Mouse (Mus musculus): ENCODE measurements around the gene Ttc30a2. TPM values are rescaled to one million over a fixed set of nuclear protein-coding genes. Genes with fewer than 3 reads are reported as not detected.
A peak's percentile ranks its signal among the peaks of the same experiment; 100 is the strongest.
"Not testable (repeated sequence)": the region's sequence is repeated elsewhere in the genome, so short reads cannot be mapped to it uniquely, and the experiment has no call there.

Ttc30a2 gene
- polyA plus RNA-seq (2015; fragmentation: Nextera tagmentation; extraction: Ambion mirVana), result 0.65 and 1.1 TPM in 2 replicates

- not testable (repeated sequence) for H3K9ac ChIP-seq; H3K4me1 ChIP-seq (replicated peaks); H3K36me3 ChIP-seq; H3K4me3 ChIP-seq; H3K27me3 ChIP-seq; H3K27ac ChIP-seq (replicated peaks); H3K9me3 ChIP-seq
- peak within 1 kb of the TSS; percentile 25 for H3K4me2 ChIP-seq
- WGBS, result 22% methylated on average over 22 of the region's 24 CpGs
- ATAC-seq (ENCODE audit: low read depth), result 0 out of 2 replicates have a peak, but pooled peaks have one; percentile 44
These were observed at the start of gene Ttc30a2 for GRCm38 (mm10) chr2:75977752-75978368. Ttc30a2 (minus strand) TSS chr2:75978170.

- H3K9ac ChIP-seq, result no peak overlapping the region
- no peak overlapping the region for H3K4me2 ChIP-seq
- no peaks in the 10 kb centered on the region for H3K9me3 ChIP-seq
- H3K36me3 ChIP-seq, result no peaks in the 10 kb centered on the region
- no peak overlapping the region; the same call in 1 of the 2 replicates for H3K27ac ChIP-seq (replicated peaks)
- no peak for ATAC-seq (ENCODE audit: low read depth)
- peaks cover 33% of the 10 kb centered on the region for H3K4me1 ChIP-seq (replicated peaks)
- WGBS, result 4% methylated on average over 7 of the region's 7 CpGs
- H3K27me3 ChIP-seq, result no peaks in the 10 kb centered on the region
- H3K4me3 ChIP-seq, result no peak overlapping the region
These were observed 38.9 kb upstream of the Ttc30a2 start for GRCm38 (mm10) chr2:76016890-76017289.

GRCm38 (mm10) chr2:76016136-76016535 is 38.2 kb upstream of the Ttc30a2 start:
- Histone ChIP-seq H3K4me1 (replicated peaks) (peaks cover 31% of the 10 kb centered on the region), H3K4me3 (no peak overlapping the region), H3K27me3 (no peaks in the 10 kb centered on the region), H3K36me3 (no peaks in the 10 kb centered on the region), H3K4me2 (no peak overlapping the region), H3K9me3 (no peaks in the 10 kb centered on the region), H3K27ac (replicated peaks) (no peak overlapping the region), H3K9ac (no peak overlapping the region)
- 85% methylated on average over 8 of the region's 8 CpGs for WGBS
- ATAC-seq (ENCODE audit: low read depth), result no peak

- Histone ChIP-seq H3K4me2 (no peak overlapping the region), H3K9ac (no peak overlapping the region), H3K27me3 (no peaks in the 10 kb centered on the region), H3K9me3 (no peaks in the 10 kb centered on the region), H3K4me1 (replicated peaks) (peaks cover 27% of the 10 kb centered on the region), H3K36me3 (no peaks in the 10 kb centered on the region), H3K4me3 (no peak overlapping the region), H3K27ac (replicated peaks) (no peak overlapping the region)
- no peak for ATAC-seq (ENCODE audit: low read depth)
- 95% methylated on average over 7 of the region's 7 CpGs for WGBS
These were observed 37.5 kb upstream of the Ttc30a2 start for GRCm38 (mm10) chr2:76015460-76015859.

GRCm38 (mm10) chr2:76014659-76015058 is 36.7 kb upstream of the Ttc30a2 start:
- Histone ChIP-seq H3K27me3 (no peaks in the 10 kb centered on the region), H3K9me3 (no peaks in the 10 kb centered on the region), H3K27ac (replicated peaks) (no peak overlapping the region), H3K9ac (no peak overlapping the region), H3K4me3 (no peak overlapping the region), H3K4me1 (replicated peaks) (peaks cover 27% of the 10 kb centered on the region), H3K4me2 (no peak overlapping the region), H3K36me3 (no peaks in the 10 kb centered on the region)
- WGBS, result 81% methylated on average over 3 of the region's 3 CpGs
- no peak for ATAC-seq (ENCODE audit: low read depth)

GRCm38 (mm10) chr2:76006194-76006593 is 28.2 kb upstream of the Ttc30a2 start:
- Histone ChIP-seq H3K9ac (no peak overlapping the region), H3K4me1 (replicated peaks) (0 out of 2 replicates have a peak, but pooled peaks cover 4% of the 10 kb centered on the region), H3K4me2 (no peak overlapping the region), H3K27me3 (0 out of 2 replicates have a peak, but pooled peaks cover 3% of the 10 kb centered on the region), H3K27ac (replicated peaks) (no peak overlapping the region), H3K9me3 (no peaks in the 10 kb centered on the region), H3K36me3 (no peaks in the 10 kb centered on the region), H3K4me3 (no peak overlapping the region)
- ATAC-seq (ENCODE audit: low read depth), result no peak
- 7% methylated on average over 4 of the region's 4 CpGs for WGBS

GRCm38 (mm10) chr2:76002899-76003298 is 24.9 kb upstream of the Ttc30a2 start:
- Histone ChIP-seq H3K4me1 (replicated peaks) (peaks cover 23% of the 10 kb centered on the region), H3K4me2 (no peak overlapping the region), H3K27ac (replicated peaks) (no peak overlapping the region), H3K4me3 (no peak overlapping the region), H3K27me3 (0 out of 2 replicates have a peak, but pooled peaks cover 3% of the 10 kb centered on the region), H3K9ac (no peak overlapping the region), H3K36me3 (no peaks in the 10 kb centered on the region), H3K9me3 (no peaks in the 10 kb centered on the region)
- WGBS, result 21% methylated on average over 9 of the region's 9 CpGs
- no peak for ATAC-seq (ENCODE audit: low read depth)

- ATAC-seq (ENCODE audit: low read depth), result no peak
- Histone ChIP-seq H3K4me2 (no peak overlapping the region), H3K9me3 (no peaks in the 10 kb centered on the region), H3K9ac (no peak overlapping the region), H3K36me3 (no peaks in the 10 kb centered on the region), H3K27ac (replicated peaks) (0 out of 2 replicates have a peak overlapping the region, but pooled peaks have one; percentile 28), H3K27me3 (0 out of 2 replicates have a peak, but pooled peaks cover 3% of the 10 kb centered on the region), H3K4me3 (no peak overlapping the region), H3K4me1 (replicated peaks) (peaks cover 24% of the 10 kb centered on the region)
- 46% methylated on average over 8 of the region's 8 CpGs for WGBS
These were observed 23.4 kb upstream of the Ttc30a2 start for GRCm38 (mm10) chr2:76001392-76001791.

- H3K4me3 ChIP-seq, result no peak overlapping the region
- 23% methylated on average over 12 of the region's 12 CpGs for WGBS
- no peaks in the 10 kb centered on the region for H3K9me3 ChIP-seq
- H3K4me2 ChIP-seq, result no peak overlapping the region
- ATAC-seq (ENCODE audit: low read depth), result no peak
- no peaks in the 10 kb centered on the region for H3K36me3 ChIP-seq
- H3K4me1 ChIP-seq (replicated peaks), result peaks cover 19% of the 10 kb centered on the region
- no peak overlapping the region for H3K9ac ChIP-seq
- 0 out of 2 replicates have a peak, but pooled peaks cover 3% of the 10 kb centered on the region for H3K27me3 ChIP-seq
- H3K27ac ChIP-seq (replicated peaks), result peak overlapping the region; percentile 42; the same call in 1 of the 2 replicates
These were observed 21.7 kb upstream of the Ttc30a2 start for GRCm38 (mm10) chr2:75999636-76000035.

- peak overlapping the region; percentile 23; the same call in 1 of the 2 replicates for H3K27ac ChIP-seq (replicated peaks)
These were observed 20.7 kb upstream of the Ttc30a2 start for GRCm38 (mm10) chr2:75998692-75999091.

GRCm38 (mm10) chr2:75997726-75998125 is 19.8 kb upstream of the Ttc30a2 start:
- Histone ChIP-seq H3K4me3 (no peak overlapping the region), H3K9me3 (no peaks in the 10 kb centered on the region), H3K4me1 (replicated peaks) (peaks cover 32% of the 10 kb centered on the region), H3K27me3 (no peaks in the 10 kb centered on the region), H3K27ac (replicated peaks) (no peak overlapping the region), H3K36me3 (no peaks in the 10 kb centered on the region), H3K4me2 (no peak overlapping the region), H3K9ac (no peak overlapping the region)
- 53% methylated on average over 12 of the region's 12 CpGs for WGBS
- no peak for ATAC-seq (ENCODE audit: low read depth)

More at GRCm38 (mm10) chr2:75998692-75999091, 20.7 kb upstream of the Ttc30a2 start:
- H3K36me3 ChIP-seq, result no peaks in the 10 kb centered on the region
- no peak overlapping the region for H3K4me3 ChIP-seq
- no peaks in the 10 kb centered on the region for H3K9me3 ChIP-seq
- H3K4me2 ChIP-seq, result no peak overlapping the region
- H3K27me3 ChIP-seq, result no peaks in the 10 kb centered on the region
- no peak for ATAC-seq (ENCODE audit: low read depth)
- H3K9ac ChIP-seq, result no peak overlapping the region
- WGBS, result 21% methylated on average over 8 of the region's 8 CpGs
- H3K4me1 ChIP-seq (replicated peaks), result peaks cover 22% of the 10 kb centered on the region

- ATAC-seq (ENCODE audit: low read depth), result no peak
- Histone ChIP-seq H3K9ac (no peak overlapping the region), H3K4me1 (replicated peaks) (peaks cover 57% of the 10 kb centered on the region), H3K27me3 (no peaks in the 10 kb centered on the region), H3K4me2 (no peak overlapping the region), H3K4me3 (no peak overlapping the region), H3K27ac (replicated peaks) (no peak overlapping the region), H3K36me3 (no peaks in the 10 kb centered on the region), H3K9me3 (no peaks in the 10 kb centered on the region)
- 95% methylated on average over 11 of the region's 11 CpGs for WGBS
These were observed 16.9 kb upstream of the Ttc30a2 start for GRCm38 (mm10) chr2:75994841-75995240.

Data from neural tube, embryonic 13.5 days (tissue).